Mouse (Mus musculus): Measurements from ENCODE around the gene Gpank1.

DNA sequence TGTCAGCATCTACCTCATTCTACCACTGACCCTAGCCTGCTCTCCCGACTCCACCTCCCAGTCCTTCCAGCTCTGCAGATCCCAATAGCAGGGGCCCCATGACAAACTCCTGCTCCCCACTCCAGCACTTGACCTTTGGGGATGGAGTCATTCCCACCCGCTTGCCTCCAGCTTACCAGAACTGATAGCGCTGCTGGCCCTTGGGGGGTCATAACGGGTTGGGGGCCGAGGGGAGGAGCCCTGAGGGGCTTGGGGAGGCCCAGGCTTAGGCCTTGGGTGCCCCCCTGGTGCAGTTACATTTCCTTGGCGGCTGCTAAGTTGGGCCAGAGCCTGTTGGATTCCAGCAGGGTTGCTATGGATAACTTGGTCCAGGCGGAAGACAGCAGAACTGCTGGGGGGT is 33.4 kb downstream of the Gpank1 start:
- TF ChIP-seq GATA1 (IDR thresholded peaks at IDR 0.05; ENCODE audit: low read length) (no peak), TAL1 (IDR thresholded peaks at IDR 0.05; ENCODE audit: low read length) (no peak)

Measured in erythroblast, embryonic 14.5 days (primary cell).